Mouse (Mus musculus): ENCODE results near the gene Col7a1.

DNA sequence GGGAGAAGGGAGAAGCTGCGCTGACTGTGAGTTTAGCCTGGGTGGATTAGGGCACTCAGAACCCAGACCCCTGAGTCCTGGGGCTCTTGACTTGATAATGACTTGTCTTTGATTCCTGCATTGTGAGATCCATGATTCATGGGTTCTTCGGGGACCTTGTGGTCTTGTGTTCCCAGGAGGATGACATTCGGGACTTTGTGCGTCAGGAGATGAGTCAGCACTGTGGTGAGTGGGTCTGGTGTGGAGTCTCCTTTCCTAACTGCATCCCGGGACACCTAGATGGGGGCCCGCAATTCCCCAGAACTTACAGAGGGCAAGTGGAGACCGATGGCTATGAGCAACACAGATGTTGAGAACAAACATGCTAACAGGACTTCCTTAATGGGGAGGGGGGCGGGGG lies 29.1 kb downstream of the Col7a1 start:
- TF ChIP-seq POLR2AphosphoS2 (IDR thresholded peaks at IDR 0.05; ENCODE audit: insufficient read length, low read depth) (no peak), POLR2A (IDR thresholded peaks at IDR 0.05; ENCODE audit: insufficient read length, low read depth) (no peak), E2F4 (IDR thresholded peaks at IDR 0.05; ENCODE audit: insufficient read depth) (no peak), MYOG (IDR thresholded peaks at IDR 0.05; ENCODE audit: control insufficient read depth in 1 of 3, insufficient read depth in 1 of 3, insufficient read length in 2 of 3, low read depth in 2 of 3) (no peak), USF1 (IDR thresholded peaks at IDR 0.05; ENCODE audit: low read depth) (no peak), MYOD1 (IDR thresholded peaks at IDR 0.05; ENCODE audit: control insufficient read depth in 1 of 3, insufficient read length in 2 of 3, low read depth in 2 of 3) (no peak), MAX (IDR thresholded peaks at IDR 0.05; ENCODE audit: low read depth) (no peak), REST (IDR thresholded peaks at IDR 0.05; ENCODE audit: insufficient read depth, insufficient read length) (no peak), TCF12 (IDR thresholded peaks at IDR 0.05; ENCODE audit: insufficient read depth, poor library complexity, severe bottlenecking) (no peak), SRF (IDR thresholded peaks at IDR 0.05; ENCODE audit: control insufficient read depth, insufficient read length, low read depth) (no peak), CEBPB (IDR thresholded peaks at IDR 0.05; ENCODE audit: insufficient read depth, poor library complexity, severe bottlenecking) (no peak)
